Mouse (Mus musculus) 416B (cell line): ENCODE measurements at regions not wholly inside any gene's neighbourhood (a gene's known extent, or its start where the extent isn't known, plus 50 kb on each side); places are given as distances from the start of the nearest gene placed in this dataset.

ENCODE experiments used
- DNase-seq: peaks from one replicate; pipeline ENCODE4 v3.0.0; 2011; ENCODE audit warnings: low read depth

DNA sequence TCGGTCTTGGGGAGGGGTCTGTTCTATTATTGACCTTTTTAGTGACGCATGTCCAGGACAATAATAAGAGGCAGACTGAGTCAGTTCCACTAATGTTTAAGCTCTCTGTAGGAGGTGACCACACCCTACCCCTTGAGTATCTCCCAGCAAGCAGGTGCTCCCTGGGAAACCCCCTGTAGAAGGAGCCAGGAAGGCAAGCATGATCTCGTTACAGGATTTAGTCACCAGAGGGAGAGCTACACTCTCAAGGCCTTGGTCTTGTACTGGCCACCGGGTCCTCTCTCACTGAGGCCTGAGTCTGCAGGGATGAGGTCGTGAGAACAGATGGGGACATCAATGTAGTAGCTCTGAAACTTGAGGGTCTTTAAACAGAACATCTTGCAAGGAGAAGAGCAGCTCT lies 55.3 kb upstream of the Ccnd2 start:
- DNase-seq, result no peak

GRCm38 (mm10) chr6:127213355-127213754 lies 61.4 kb upstream of the Ccnd2 start:
- no peak for DNase-seq

GRCm38 (mm10) chr6:127215915-127216314 lies 63.9 kb upstream of the Ccnd2 start:
- no peak for DNase-seq

GRCm38 (mm10) chr6:127218634-127219445 lies 66.8 kb upstream of the Ccnd2 start:
- DNase-seq, result no peak

- no peak for DNase-seq
These were observed 67.4 kb upstream of the Ccnd2 start for GRCm38 (mm10) chr6:127219446-127219802.

- no peak for DNase-seq
These were observed 74.4 kb upstream of the Ccnd2 start for GRCm38 (mm10) chr6:127226242-127226983.

- DNase-seq, result peak; percentile 58
These were observed 84.6 kb upstream of the Ccnd2 start for GRCm38 (mm10) chr6:127236510-127237109.

GRCm38 (mm10) chr6:127237168-127237567 lies 85.2 kb upstream of the Ccnd2 start:
- DNase-seq, result no peak

GRCm38 (mm10) chr6:127239529-127240471 lies 87.8 kb upstream of the Ccnd2 start:
- DNase-seq, result no peak

GRCm38 (mm10) chr6:127240472-127241375 lies 88.7 kb upstream of the Ccnd2 start:
- no peak for DNase-seq

DNA sequence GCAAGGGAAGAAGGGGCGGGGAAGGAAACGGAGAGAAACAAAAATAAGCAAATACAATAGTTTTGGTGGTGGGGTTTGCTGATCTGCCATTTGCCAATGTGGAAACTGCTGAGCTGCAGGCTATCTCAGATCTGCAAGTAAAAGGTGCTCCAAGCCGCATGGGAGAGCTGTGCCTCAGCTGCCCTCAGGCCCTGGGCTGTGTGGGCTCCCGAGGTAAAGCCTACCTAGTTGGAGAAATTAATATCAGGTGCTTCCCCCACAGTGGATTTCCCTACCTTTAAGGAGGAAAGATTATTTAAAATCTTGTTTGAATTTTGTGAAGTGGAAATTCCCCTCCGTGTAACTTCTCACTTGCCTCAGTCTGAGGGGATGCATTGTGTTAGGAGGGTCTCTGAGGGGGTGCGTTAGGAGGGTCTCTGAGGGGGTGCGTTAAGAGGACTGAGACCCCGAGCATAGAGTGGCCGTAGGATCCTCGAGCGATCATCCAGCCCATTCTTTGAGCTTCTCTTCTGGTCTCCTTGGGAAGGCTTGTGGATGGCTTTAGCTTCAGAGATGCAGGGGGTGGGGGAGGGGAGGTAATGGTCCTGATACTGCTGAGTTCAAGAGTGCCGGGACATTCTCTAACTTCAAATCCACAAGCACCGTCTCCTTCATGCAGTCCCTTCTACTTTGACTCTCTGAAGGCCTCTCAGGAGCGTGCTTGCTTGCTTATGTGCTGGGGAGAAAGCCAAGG lies 89.9 kb upstream of the Ccnd2 start:
- no peak for DNase-seq

- DNase-seq, result no peak
These were observed 91.0 kb upstream of the Ccnd2 start for GRCm38 (mm10) chr6:127243032-127243431.

GRCm38 (mm10) chr6:127245814-127246440 lies 93.9 kb upstream of the Ccnd2 start:
- peak; percentile 80 for DNase-seq

GRCm38 (mm10) chr6:127246730-127247129 lies 94.7 kb upstream of the Ccnd2 start:
- no peak for DNase-seq

GRCm38 (mm10) chr6:127247343-127247742 lies 95.3 kb upstream of the Ccnd2 start:
- DNase-seq, result no peak

GRCm38 (mm10) chr6:127250181-127250873 lies 98.3 kb upstream of the Ccnd2 start:
- no peak for DNase-seq

GRCm38 (mm10) chr6:127250874-127251670 lies 99.1 kb upstream of the Ccnd2 start:
- no peak for DNase-seq

DNA sequence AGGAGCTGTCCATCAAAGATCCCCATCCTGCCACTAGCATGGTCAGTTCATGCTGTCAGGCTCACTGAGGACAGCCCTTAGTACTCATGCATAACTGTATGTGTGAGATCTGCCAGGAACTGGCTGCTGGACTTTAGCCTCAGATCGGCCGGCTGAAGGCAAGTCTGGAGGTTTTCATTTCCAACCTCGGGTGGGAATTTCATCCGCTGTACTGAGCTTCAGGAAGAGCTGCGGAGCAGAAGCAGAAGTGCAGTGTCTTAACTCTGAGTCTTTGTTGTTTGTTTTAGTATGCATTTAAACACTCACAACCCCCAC lies 99.6 kb upstream of the Ccnd2 start:
- DNase-seq, result no peak
